Mouse (Mus musculus): Measurements from ENCODE around the gene Gale. TPM values are rescaled to one million over a fixed set of nuclear protein-coding genes. Genes with fewer than 3 reads are reported as not detected.
A peak's percentile ranks its signal among the peaks of the same experiment; 100 is the strongest.

The Gale gene
- polyA plus RNA-seq, 1 experiment from 2014 or later: 3.5 TPM

DNA sequence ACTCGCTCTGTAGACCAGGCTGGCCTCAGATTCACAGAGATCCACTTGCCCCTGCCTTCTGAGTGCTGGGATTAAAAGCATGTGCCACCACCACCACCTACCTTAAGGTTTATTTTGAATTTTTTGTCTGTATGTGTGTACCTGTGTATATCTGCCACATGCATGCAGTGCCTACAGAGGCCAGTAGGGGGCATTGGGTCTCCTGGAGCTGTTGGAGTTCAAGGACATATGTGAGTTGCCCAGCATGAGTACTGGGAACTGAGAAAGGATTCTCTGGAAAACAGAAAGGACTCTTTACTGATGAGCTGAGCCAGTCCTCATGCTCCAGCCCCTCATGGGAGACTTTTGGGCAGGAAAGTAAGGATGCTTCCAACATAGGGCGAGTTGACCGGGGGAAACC, 12.0 kb upstream of the Gale start:
- no peak overlapping the region for H3K4me3 ChIP-seq (ENCODE audit: inconsistent target)
- peaks cover 57% of the 10 kb centered on the region for H3K36me3 ChIP-seq (ENCODE audit: inconsistent target)
- no peak overlapping the region for H3K27ac ChIP-seq
- 93% methylated on average over 3 of the region's 3 CpGs for WGBS (ENCODE audit: missing documents)
- peaks cover 81% of the 10 kb centered on the region for H3K79me2 ChIP-seq (ENCODE audit: inconsistent target)

DNA sequence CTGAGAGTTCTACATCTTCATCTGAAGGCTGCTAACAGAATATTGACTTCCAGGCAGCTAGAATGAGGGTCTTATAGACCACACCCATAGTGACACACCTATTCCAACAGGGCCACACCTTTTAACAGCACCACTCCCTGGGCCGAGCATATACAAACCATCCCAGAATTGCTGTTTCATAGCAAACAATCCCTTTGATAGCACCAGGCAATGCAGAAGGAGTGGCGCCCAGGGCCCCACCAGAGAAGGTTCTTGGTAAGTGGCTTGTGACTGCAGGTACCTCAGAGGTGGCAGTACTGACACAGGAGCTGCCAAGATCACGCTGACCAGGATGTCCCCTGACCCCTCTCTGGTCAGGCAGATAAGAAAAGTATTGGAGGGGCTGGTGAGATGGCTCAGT, 10.3 kb upstream of the Gale start:
- Histone ChIP-seq H3K79me2 (ENCODE audit: inconsistent target) (peaks cover 64% of the 10 kb centered on the region), H3K27ac (no peak overlapping the region), H3K4me3 (ENCODE audit: inconsistent target) (no peak overlapping the region), H3K36me3 (ENCODE audit: inconsistent target) (peaks cover 71% of the 10 kb centered on the region)
- WGBS (ENCODE audit: missing documents): 96% methylated on average over 3 of the region's 3 CpGs

DNA sequence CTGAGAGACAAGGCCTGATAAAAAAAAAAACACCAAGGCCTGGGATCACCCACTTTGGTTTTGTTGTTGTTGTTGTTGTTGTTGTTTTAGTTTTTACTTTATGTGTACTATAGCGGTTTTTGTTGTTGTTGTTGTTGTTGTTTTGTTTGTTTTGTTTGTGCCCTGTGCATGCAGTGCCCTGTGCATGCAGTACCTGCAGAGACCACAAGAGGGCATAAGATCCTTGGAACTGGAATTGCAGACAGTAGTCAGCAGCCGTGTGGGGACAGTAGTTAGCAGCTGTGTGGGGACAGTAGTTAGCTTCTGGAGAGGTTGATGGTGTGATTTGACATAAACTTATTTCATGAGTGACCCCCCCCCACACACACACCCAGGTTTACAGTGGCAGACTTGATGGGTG, 9.3 kb upstream of the Gale start:
- Histone ChIP-seq H3K27ac (no peak overlapping the region), H3K4me3 (ENCODE audit: inconsistent target) (no peak overlapping the region), H3K79me2 (ENCODE audit: inconsistent target) (peaks cover 53% of the 10 kb centered on the region), H3K36me3 (ENCODE audit: inconsistent target) (peaks cover 78% of the 10 kb centered on the region)
- WGBS (ENCODE audit: missing documents): 45% methylated on average over 2 of the region's 2 CpGs

DNA sequence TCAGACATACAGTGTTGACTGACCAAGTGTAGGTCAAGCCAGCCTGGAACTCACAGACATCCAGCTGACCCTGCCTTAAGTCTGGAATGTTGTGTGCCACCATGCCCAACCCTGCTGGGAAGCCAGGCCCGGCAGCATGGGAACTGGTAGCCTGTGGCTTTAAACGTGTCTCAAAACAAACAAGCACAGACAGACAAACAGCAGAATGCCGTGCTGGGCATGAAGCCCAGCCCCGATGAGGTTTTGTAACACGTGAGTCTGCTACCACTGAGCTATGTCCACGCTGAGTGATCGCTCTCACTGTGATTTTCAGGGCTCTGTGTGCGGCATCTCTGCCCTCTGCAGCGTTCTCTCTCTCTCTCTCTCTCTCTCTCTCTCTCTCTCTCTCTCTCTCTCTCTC, 7.6 kb upstream of the Gale start:
- Histone ChIP-seq H3K27ac (no peak overlapping the region), H3K4me3 (ENCODE audit: inconsistent target) (no peak overlapping the region), H3K36me3 (ENCODE audit: inconsistent target) (peaks cover 84% of the 10 kb centered on the region), H3K79me2 (ENCODE audit: inconsistent target) (peaks cover 37% of the 10 kb centered on the region)
- WGBS (ENCODE audit: missing documents): 97% methylated on average over 9 of the region's 9 CpGs

DNA sequence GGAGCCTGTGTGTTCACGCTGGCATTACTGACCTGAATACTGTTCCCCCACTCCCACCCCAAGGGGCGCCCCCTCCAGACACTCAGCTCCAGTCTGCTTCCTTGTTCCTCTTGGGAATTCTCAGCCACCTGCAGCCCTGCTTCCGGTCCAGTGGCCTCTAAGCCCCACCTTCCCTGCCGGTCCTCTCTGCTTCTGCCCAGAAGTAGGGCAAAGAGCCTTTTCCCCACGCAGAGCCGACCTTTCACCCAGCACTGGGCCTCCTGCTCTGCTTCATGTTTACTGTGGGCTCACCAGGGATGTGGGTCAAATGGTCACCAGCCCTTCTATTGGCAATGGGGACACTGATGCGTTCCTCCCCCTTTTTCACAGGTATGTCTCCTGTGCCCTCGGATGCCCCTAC, 5.2 kb upstream of the Gale start:
- Histone ChIP-seq H3K36me3 (ENCODE audit: inconsistent target) (peaks cover 72% of the 10 kb centered on the region), H3K4me3 (ENCODE audit: inconsistent target) (no peak overlapping the region), H3K79me2 (ENCODE audit: inconsistent target) (peaks cover 15% of the 10 kb centered on the region; the same call in 1 of the 2 replicates), H3K27ac (no peak overlapping the region)
- WGBS (ENCODE audit: missing documents): 95% methylated on average over 8 of the region's 8 CpGs

DNA sequence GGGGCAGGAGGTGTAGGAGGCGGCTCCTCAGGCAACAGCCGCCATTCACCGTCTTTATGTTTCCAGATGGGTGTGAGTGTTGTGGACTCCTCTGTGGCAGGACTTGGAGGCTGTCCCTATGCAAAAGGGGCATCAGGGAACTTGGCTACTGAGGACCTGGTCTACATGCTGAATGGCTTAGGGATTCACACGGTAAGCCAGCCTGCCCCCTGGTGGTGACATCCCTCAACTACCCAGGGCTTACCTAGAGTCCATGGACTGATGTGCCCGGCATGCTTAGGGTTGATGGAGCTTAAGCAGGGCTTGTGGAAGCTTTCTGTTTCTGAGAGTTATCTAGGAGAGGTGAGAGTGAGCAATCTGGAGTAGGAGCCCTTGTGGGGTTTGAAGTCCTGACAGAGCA, 2.8 kb upstream of the Gale start:
- 47% methylated on average over 4 of the region's 5 CpGs for WGBS (ENCODE audit: missing documents)
- Histone ChIP-seq H3K4me3 (ENCODE audit: inconsistent target) (no peak overlapping the region), H3K79me2 (ENCODE audit: inconsistent target) (peaks cover 1% of the 10 kb centered on the region; the same call in 1 of the 2 replicates), H3K36me3 (ENCODE audit: inconsistent target) (peaks cover 56% of the 10 kb centered on the region), H3K27ac (no peak overlapping the region)

DNA sequence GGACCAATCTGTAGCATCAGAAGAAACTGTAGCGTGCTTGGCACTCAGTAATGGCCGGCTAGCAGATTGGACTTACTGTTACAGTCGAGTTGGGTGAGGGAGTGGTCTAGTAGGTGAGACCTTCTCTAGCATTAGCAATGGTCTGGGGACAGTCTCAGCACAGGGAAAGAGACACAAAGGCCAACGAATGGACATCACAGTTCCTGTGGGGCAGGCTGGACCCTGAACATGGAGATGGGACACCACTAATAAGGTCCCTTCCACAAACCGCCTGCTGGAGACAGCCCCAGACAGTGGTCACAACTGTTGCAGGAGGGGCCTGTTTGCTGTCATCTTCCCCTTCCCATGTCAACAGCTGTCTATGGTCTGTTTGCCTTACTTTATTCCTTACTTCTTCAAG, 1.8 kb upstream of the Gale start:
- Histone ChIP-seq H3K27ac (no peak overlapping the region), H3K4me3 (ENCODE audit: inconsistent target) (no peak overlapping the region), H3K36me3 (ENCODE audit: inconsistent target) (peaks cover 48% of the 10 kb centered on the region), H3K79me2 (ENCODE audit: inconsistent target) (no peaks in the 10 kb centered on the region; the same call in 1 of the 2 replicates)
- WGBS (ENCODE audit: missing documents): 94% methylated on average over 5 of the region's 5 CpGs

DNA sequence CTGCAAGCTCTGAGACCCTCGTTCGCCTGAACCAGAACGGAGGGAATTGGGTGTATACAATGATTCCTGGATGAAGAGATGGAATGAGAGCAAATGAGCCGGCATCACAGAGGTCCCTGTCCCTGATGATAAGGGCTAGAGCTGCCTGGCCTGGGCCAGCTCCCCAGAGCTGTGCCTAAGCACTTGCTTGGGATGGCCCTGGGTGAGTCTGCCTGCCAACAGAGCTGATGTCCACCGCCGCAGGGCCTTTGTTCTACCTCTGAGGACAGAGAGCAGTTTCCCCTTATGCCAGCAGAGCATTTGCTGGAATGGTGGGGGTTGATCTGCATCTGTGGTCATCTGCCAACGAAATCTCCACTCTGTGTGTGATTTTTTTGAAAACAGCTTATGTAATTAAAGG, 1.3 kb upstream of the Gale start:
- peaks cover 47% of the 10 kb centered on the region for H3K36me3 ChIP-seq (ENCODE audit: inconsistent target)
- WGBS (ENCODE audit: missing documents): 89% methylated on average over 5 of the region's 7 CpGs
- H3K79me2 ChIP-seq (ENCODE audit: inconsistent target): no peaks in the 10 kb centered on the region
- no peak overlapping the region for H3K27ac ChIP-seq
- H3K4me3 ChIP-seq (ENCODE audit: inconsistent target): no peak overlapping the region

DNA sequence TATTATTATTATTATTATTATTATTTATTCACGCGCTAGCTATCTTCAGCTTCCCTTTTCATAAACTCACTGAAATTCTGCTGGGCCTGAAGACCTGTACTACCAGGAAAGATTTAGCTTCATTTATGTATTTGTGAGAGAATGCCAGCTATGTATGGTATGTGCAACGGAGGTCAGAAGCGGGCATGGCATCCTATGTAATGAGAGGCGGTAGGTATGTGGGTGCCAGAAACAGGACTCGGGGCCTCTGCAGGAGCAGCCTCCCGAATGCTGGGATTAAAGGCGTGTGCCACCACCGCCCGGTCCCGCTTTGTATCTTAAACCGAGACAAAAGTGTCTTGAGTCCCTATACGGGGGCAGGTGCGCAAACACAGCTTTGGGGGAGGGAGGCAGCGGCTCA, 581 bp upstream of the Gale start:
- Histone ChIP-seq H3K79me2 (ENCODE audit: inconsistent target) (no peaks in the 10 kb centered on the region), H3K27ac (peak overlapping the region; percentile 84), H3K36me3 (ENCODE audit: inconsistent target) (peaks cover 39% of the 10 kb centered on the region), H3K4me3 (ENCODE audit: inconsistent target) (peak overlapping the region; percentile 88)
- 2% methylated on average over 13 of the region's 15 CpGs for WGBS (ENCODE audit: missing documents)

DNA sequence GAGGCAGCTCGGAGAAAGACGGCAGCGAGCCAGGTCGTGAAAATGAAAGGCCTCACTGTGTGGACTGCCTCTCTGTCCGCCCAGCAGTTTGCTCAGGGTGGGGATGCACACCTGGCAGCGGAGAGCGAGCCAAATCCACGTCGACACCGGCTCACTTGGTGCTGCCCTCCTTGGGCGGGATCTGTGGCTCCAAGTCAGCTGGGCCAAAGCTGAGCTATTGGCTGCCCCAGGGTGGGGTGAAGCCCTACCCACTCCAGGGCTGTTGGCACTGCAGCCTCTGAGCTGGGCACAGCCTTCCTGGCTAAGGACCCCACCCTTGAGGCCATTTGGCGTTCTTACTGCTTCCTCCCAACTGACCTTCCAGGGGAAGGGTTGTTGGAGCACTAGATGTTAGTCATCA, 899 bp downstream of the Gale start:
- Histone ChIP-seq H3K4me3 (ENCODE audit: inconsistent target) (peak overlapping the region; percentile 88), H3K36me3 (ENCODE audit: inconsistent target) (peaks cover 32% of the 10 kb centered on the region), H3K27ac (peak overlapping the region; percentile 73), H3K79me2 (ENCODE audit: inconsistent target) (no peaks in the 10 kb centered on the region)
- WGBS (ENCODE audit: missing documents): 5% methylated on average over 12 of the region's 12 CpGs

DNA sequence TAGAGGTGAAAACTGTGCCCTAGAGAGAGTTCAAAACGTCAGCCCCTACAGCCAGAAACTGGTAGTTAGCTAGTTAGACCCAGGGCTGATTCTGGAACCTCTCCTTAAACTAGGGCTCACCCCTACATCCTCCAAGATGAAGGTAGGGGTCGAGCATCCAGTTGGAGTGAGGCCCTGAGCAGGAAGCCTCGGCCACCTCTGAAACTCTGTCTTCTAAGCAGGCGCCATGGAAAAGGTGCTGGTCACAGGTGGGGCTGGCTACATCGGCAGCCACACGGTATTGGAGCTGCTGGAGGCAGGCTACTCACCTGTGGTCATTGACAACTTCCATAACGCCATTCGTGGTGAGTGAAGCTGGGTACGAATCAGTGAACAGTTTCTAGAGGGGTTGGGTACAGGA, 1.6 kb downstream of the Gale start:
- Histone ChIP-seq H3K36me3 (ENCODE audit: inconsistent target) (peaks cover 32% of the 10 kb centered on the region), H3K27ac (peak overlapping the region; percentile 73), H3K4me3 (ENCODE audit: inconsistent target) (peak overlapping the region; percentile 88; the same call in 1 of the 2 replicates), H3K79me2 (ENCODE audit: inconsistent target) (no peaks in the 10 kb centered on the region; the same call in 1 of the 2 replicates)
- 84% methylated on average over 8 of the region's 9 CpGs for WGBS (ENCODE audit: missing documents)

DNA sequence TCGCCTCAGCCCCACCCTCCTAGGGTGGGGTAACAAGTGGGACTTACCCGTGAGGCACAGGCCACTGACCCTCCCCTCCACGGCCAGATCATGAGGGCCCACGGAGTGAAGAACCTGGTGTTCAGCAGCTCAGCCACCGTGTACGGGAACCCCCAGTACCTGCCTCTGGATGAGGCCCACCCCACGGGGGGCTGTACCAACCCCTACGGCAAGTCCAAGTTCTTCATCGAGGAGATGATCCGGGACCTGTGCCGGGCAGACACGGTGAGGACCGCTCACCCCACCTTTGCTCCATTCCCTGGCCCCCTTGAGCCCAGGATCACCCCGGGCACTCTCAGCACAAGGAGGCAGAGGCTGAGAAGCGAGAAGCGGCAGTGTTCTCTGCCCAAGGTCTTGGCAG, 2.8 kb downstream of the Gale start:
- Histone ChIP-seq H3K4me3 (ENCODE audit: inconsistent target) (no peak overlapping the region), H3K27ac (no peak overlapping the region), H3K36me3 (ENCODE audit: inconsistent target) (peaks cover 25% of the 10 kb centered on the region), H3K79me2 (ENCODE audit: inconsistent target) (peaks cover 11% of the 10 kb centered on the region)
- WGBS (ENCODE audit: missing documents): 95% methylated on average over 16 of the region's 16 CpGs

DNA sequence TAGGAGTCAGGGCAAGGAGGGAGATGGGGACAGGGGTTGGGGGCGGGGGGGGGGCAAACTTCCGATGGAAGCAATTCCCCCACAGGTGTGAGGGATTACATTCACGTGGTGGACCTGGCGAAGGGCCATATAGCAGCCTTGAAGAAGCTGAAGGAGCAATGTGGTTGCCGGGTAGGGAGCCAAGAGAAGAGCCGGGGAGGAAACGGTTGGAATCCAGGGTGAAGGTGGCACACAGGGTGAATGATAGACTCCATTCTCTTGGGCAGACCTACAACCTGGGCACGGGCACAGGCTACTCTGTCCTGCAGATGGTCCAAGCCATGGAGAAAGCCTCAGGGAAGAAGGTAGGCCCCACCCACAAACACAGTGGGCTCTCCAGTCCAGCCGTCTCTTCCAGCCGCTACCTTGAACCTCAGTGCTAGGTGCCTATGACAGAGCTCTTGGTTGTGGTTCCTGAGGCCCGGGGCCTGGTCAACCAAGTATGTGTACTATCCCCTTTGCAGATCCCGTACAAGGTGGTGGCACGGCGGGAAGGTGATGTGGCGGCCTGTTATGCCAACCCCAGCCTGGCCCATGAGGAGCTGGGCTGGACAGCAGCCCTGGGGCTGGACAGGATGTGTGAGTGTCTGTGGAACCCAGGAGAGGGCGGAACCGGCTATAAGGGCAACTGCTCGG, 3.7 kb downstream of the Gale start:
- peaks cover 20% of the 10 kb centered on the region for H3K79me2 ChIP-seq (ENCODE audit: inconsistent target)
- no peak overlapping the region for H3K27ac ChIP-seq
- WGBS (ENCODE audit: missing documents): 92% methylated on average over 18 of the region's 18 CpGs
- no peak overlapping the region for H3K4me3 ChIP-seq (ENCODE audit: inconsistent target)
- peaks cover 17% of the 10 kb centered on the region for H3K36me3 ChIP-seq (ENCODE audit: inconsistent target)

DNA sequence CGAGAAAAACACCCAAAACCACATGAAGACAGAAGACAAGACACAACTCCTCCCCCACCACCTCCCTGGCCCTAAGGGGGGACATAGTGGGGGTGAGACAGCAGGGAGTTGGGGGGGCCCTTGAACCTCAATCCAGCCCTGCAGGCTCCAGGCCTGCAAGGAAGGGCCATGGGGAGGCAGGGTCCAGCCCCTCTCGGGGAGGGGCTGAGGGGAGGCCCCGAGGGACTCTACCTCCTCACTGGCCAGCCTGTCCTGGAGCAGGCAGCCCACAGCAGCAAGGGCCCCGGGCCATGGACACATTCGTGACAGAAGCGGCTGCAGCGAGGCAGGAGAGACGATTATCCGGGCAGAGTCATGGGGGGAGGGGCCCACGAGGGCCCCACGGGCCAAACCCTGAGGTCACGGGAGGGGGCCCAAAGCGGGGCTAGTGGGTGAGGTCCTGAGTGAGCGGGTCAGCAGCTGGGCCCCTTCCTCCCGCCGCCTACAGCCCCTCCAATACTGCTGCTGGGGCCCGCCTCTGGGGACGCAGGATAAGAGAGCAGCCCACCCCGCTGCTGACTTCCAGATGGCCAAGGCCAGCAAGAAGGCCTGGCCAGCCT, 4.8 kb downstream of the Gale start:
- Histone ChIP-seq H3K79me2 (ENCODE audit: inconsistent target) (peaks cover 27% of the 10 kb centered on the region), H3K27ac (no peak overlapping the region), H3K4me3 (ENCODE audit: inconsistent target) (no peak overlapping the region), H3K36me3 (ENCODE audit: inconsistent target) (peaks cover 17% of the 10 kb centered on the region)
- WGBS (ENCODE audit: missing documents): 97% methylated on average over 15 of the region's 19 CpGs

DNA sequence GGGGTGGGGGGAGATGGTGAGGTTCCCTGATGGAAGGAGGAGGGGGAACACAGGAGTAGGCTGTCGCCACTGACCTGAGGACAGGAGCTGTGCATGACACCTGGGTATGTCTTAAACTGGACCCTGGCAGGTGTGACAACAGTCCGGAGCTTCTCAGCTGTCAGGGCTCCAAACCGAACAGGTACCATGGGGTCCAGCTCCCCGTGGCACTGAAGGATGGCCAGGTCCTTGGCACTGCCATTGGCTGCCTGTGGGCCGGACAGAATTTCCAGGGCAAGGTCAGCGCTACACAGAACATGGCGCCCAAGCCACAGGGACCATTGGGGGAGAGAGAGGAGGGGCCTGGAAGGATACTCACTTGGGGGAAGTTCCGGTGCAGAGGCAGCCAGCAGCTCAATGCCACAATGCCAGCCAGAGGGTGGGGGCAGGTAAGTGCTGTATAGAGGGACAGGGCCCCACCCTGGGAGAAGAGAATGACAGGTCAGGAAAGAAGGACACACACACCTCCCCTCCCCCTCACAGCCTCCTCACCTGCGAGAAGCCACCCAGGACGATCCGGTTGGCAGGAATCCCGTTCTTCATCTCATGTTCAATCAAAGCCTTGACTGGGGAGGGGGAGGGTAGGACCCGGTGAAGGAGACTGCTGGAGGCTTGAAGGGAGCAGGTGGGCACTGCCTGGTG, 5.7 kb downstream of the Gale start:
- H3K27ac ChIP-seq: no peak overlapping the region
- no peak overlapping the region for H3K4me3 ChIP-seq (ENCODE audit: inconsistent target)
- peaks cover 27% of the 10 kb centered on the region for H3K79me2 ChIP-seq (ENCODE audit: inconsistent target)
- H3K36me3 ChIP-seq (ENCODE audit: inconsistent target): peaks cover 17% of the 10 kb centered on the region
- whole genome bisulfite sequencing (ENCODE audit: missing documents): 93% methylated on average over 13 of the region's 13 CpGs

Measured in macrophage (primary cell).